Mouse (Mus musculus): Measurements from ENCODE around the gene Gm48552. TPM values are rescaled to one million over a fixed set of nuclear protein-coding genes. Genes with fewer than 3 reads are reported as not detected.

Gm48552 gene
- total RNA-seq, 2 experiments from 2014 or later = 0.80 TPM; not detected in 1

- peak; percentile 19 for DNase-seq
- intact Hi-C loops (cut with DNase I; ENCODE audit: low total_unique reads) = no loop called here
These were observed 13.5 kb downstream of the Gm48552 start for GRCm38 (mm10) chr10:81402227-81402765.

DNA sequence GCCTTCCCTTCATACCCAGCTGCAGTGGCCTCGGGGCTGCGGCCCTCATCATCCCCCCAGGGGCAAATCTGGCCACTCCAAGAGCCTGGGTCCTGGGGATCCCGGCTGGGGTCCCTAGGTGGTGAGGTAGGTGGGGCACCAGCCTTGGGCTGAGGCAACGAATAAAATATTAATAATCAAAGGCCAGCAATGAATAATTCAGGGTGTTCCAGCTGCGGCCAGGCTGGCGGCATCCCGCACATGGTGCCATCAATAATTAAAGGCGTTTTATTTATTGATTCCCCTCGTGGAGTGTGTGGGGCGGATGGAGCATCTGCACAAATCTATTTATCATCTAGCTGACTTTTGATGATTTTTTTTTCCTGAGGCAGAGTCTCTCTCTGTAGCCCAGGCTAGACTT, 14.7 kb downstream of the Gm48552 start:
- intact Hi-C loops (cut with DNase I; ENCODE audit: low total_unique reads) = no loop called here
- no peak for DNase-seq

DNA sequence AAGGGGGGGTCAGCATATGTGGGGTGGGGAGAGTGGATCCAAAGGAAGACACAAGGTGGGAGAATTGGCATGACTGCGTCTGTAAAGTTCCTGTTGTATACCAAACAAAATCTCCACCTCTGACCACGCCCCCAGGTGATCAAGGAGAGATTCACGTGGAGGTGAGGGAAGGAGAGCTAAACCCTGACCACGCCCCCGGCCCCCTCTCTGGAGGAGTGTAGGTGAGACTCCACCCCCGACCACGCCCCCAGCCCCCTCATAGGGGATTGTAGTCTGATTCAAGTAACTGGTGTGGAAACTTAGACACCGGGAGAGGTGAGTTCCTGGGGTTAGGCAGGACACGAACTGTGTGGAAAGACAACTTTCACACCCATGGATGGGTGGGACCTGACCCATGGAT, 15.3 kb downstream of the Gm48552 start:
- intact Hi-C loops (cut with DNase I; ENCODE audit: low total_unique reads) = no loop called here
- DNase-seq = no peak

GRCm38 (mm10) chr10:81404720-81405119, 15.9 kb downstream of the Gm48552 start:
- intact Hi-C loops (cut with DNase I; ENCODE audit: low total_unique reads) = no loop called here
- no peak for DNase-seq

DNA sequence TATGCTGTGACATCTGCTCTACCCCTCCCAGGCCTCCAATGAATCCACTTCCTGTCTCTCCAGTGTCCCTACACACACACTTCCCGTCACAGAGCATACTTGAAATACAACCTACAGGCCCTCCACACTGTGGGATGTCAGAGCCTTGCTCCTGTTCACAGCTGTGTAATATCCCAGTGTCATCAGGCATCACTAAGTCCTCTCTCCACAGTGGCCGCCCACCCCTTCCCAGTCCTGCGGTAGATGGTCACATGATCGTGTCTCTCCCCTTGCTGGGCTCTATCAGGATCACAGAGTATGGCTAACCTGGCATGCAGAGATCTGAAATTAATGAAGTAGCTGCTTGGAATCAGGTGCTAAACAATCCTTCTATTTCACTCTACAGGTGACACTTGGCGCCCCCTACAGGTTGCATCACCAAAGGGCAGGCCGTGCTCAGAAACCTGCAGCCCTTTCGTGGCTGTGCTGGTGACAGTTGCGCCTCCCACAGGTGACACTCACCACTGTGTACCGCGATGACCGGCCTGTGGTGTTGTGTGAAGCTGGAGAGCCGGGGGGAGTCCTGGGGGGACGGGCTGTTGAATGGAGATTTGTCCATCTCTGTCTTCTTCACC, 16.9 kb downstream of the Gm48552 start:
- DNase-seq = peak; percentile 68
- intact Hi-C loops (cut with DNase I; ENCODE audit: low total_unique reads) = no loop called here

- intact Hi-C loops (cut with DNase I; ENCODE audit: low total_unique reads) = no loop called here
- no peak for DNase-seq
These were observed 18.0 kb downstream of the Gm48552 start for GRCm38 (mm10) chr10:81406504-81407440.

GRCm38 (mm10) chr10:81407539-81408423, 19.0 kb downstream of the Gm48552 start:
- intact Hi-C loops (cut with DNase I; ENCODE audit: low total_unique reads) = no loop called here
- peak; percentile 78 for DNase-seq

GRCm38 (mm10) chr10:81408424-81408729, 19.6 kb downstream of the Gm48552 start:
- intact Hi-C loops (cut with DNase I; ENCODE audit: low total_unique reads) = no loop called here
- DNase-seq = no peak

DNA sequence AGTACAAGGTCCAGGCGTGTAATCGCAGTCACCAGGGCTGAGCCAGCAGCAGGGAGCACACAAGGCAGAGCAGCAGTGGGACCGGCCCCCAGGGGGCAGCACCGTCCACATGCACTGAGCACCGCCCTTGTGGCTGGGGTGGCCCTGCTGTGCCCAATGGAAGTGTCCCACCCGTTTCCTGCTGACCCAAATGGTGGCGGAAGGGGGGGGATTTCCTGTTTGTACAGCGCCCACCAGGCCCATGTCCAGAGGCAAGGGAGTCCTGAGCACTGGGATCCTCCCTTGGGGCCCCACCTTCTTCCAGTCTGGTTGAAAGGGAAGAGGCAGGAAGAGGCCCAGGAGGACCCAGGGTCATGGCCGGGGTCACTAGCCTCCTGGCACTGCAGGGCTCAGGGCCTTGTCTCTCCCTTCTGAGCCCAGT, 20.1 kb downstream of the Gm48552 start:
- DNase-seq = peak; percentile 90
- intact Hi-C loops (cut with DNase I; ENCODE audit: low total_unique reads) = no loop called here

- no peak for DNase-seq
- intact Hi-C loops (cut with DNase I; ENCODE audit: low total_unique reads) = no loop called here
These were observed 20.5 kb downstream of the Gm48552 start for GRCm38 (mm10) chr10:81409330-81409729.

DNA sequence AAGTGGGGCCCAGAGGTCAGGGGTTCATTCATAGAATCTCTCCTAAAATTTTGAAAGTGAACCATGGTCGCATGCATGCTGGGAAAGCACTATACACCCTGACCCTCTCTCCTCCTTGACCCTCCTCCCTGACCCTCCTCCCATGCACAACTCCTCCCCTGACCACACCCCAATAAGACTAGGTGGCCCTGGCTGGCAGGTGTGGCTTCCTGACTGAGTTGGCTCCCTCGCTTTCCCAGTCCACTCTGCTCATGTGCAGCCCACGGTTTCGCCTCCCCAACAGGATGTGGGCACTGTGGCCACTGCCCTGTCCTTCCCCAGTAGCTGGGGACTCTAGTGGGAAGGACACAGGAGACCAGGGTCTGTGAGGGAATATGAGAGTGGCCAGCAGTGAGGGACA, 21.5 kb downstream of the Gm48552 start:
- no peak for DNase-seq
- intact Hi-C loops (cut with DNase I; ENCODE audit: low total_unique reads) = no loop called here

GRCm38 (mm10) chr10:81410981-81411380, 22.2 kb downstream of the Gm48552 start:
- no peak for DNase-seq
- intact Hi-C loops (cut with DNase I; ENCODE audit: low total_unique reads) = no loop called here

DNA sequence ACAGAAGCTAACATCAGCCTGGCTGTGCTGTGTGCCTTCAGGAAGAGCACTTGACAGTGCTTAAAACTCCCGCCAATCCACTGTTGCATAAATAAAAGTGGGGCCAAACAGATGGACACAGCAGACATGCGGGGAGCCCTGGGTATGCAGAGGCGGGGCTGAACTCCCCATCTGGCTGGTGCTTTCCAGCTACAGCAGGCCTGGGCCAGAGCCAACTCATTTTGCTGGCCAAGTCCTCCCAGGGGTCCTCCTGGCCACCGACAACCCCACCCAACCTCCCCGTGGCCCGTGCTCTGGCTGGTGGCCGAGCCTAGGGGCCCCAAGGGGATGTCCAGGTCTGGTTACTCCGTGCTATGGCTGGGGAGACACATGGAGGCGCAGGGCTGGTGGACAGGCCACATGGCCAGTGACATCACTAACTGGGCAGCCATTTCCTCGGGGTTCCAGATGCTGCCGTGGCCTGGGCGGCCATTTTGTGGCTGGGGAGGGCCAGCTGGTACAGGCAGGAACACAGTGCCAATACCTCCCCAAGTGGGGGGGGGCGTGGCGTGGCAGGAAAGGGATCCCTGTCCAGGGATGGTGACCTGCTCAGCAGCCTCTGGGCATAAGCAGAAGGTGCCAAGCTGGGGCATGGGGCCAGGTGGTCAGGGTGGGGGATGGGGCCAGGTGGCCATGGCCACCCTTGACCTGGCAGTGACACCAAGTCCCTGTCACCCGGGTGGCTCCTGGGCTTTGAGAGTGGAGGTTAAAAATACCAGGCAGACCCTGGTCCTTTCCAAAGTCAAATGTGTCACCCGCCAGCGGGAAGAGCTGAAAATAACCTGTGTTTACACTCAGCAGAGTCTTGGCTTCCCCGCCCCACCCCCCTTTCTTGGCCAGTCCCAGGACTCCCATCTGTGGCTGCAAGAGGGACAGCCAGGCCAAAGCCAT, 22.9 kb downstream of the Gm48552 start:
- DNase-seq = peak; percentile 92
- intact Hi-C loops (cut with DNase I; ENCODE audit: low total_unique reads) = no loop called here

DNA sequence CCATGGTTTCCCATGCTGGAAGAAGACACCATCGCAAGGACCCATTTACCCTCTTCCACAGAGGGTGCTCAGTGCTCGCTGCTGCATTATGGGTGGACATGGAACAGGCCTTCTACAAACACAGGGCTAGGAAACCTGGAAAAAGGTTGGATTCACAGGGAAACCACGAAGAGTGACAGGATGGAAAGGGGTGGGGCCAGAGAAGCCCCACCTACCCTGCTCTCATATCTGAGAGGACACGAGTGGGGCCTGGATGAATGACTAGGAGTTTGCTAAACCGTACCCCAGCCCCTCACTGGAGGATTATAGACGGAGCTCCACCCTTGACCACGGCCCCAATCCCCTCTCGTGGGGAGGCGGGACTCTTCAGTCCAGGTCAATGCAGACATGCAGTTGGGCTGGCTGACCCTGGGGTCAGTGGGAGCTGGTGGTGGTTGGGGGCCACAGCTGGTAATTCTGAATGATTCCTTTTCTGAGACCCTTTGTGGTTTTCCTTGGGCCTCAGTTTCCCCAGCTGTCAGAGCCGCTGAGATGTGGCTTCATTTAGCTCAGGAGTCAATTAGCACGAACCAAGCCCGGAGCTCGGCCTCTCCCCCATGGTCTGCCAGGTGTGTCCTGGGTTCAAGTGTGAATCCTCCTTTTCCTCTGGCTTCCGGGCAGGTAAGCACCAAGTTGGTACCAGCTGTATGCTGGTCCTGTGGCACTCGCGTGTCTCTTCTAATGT, 23.9 kb downstream of the Gm48552 start:
- no peak for DNase-seq
- intact Hi-C loops (cut with DNase I; ENCODE audit: low total_unique reads) = no loop called here

GRCm38 (mm10) chr10:81413310-81414261, 24.8 kb downstream of the Gm48552 start:
- intact Hi-C loops (cut with DNase I; ENCODE audit: low total_unique reads) = no loop called here
- peak; percentile 94 for DNase-seq

GRCm38 (mm10) chr10:81414682-81415081, 25.9 kb downstream of the Gm48552 start:
- intact Hi-C loops (cut with DNase I; ENCODE audit: low total_unique reads) = no loop called here
- peak; percentile 82 for DNase-seq

DNA sequence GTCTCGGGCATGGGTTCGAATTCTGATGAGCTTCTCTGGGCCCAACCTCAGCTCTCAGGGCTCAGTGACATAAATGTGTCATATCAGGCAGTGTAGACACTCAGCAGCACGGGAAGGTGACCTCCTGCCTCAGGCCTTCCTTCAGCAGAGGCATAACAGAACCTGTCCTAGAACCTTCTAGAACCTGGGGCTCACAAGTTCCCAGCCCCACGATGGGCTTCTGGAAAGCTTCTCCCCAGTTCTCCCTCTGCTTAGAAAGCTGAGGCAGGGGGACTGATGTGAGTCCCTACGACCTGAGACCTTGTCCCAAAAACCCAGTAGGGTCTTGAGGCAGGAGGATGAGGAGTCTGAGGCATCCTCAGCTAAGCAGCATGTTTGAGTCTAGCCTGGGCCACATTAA, 26.3 kb downstream of the Gm48552 start:
- DNase-seq = no peak
- intact Hi-C loops (cut with DNase I; ENCODE audit: low total_unique reads) = no loop called here

All from gastrocnemius, postnatal 14 days (tissue).